Mouse (Mus musculus) stomach, postnatal 0 days (tissue): Measurements from ENCODE around the gene Snx4.

ENCODE experiments used
- CTCF ChIP-seq: IDR thresholded peaks from 2 replicates; pipeline ENCODE4 v1.5.1; 2016; ENCODE audit warnings: antibody characterized with exemption, low read depth, mild to moderate bottlenecking, moderate library complexity
- EP300 ChIP-seq: optimal IDR thresholded peaks from 2 replicates; pipeline ENCODE3; 2016; ENCODE audit warnings: antibody characterized with exemption

- no peak for TF ChIP-seq EP300
- TF ChIP-seq CTCF = no peak
Observed at GRCm38 (mm10) chr16:33283079-33283478, 31.8 kb downstream of the Snx4 start.
